Mouse (Mus musculus) hindbrain, postnatal 0 days (tissue): ENCODE measurements around the gene Nfasc. TPM values are rescaled to one million over a fixed set of nuclear protein-coding genes. Genes with fewer than 3 reads are reported as not detected.

Experiments
- ATAC-seq: fragments of 200-750 bp; cut with Nextera tagmentation; 2 replicates; pipeline ENCODE4 v1.8.0; 2017; ENCODE audit warnings: mild to moderate bottlenecking, moderate TSS enrichment, moderate library complexity
- DNase-seq: peaks from one replicate; pipeline ENCODE4 v3.0.0-alpha.2; 2015; ENCODE audit warnings: low spot score
- H3K27ac ChIP-seq: fragments of 300-500 bp; sonication (generic); 2 replicates; pipeline ENCODE4 v1.5.1; 2014; ENCODE audit warnings: mild to moderate bottlenecking
- H3K27me3 ChIP-seq: fragments of 300-500 bp; sonication (generic); 2 replicates; pipeline ENCODE4 v1.6.1; 2014; ENCODE audit warnings: low read length, mixed read lengths; ENCODE audit not compliant: insufficient read depth
- H3K36me3 ChIP-seq: fragments of 300-500 bp; sonication (generic); 2 replicates; pipeline ENCODE4 v1.6.1; 2014; ENCODE audit warnings: low read length, mixed read lengths; ENCODE audit not compliant: insufficient read depth
- H3K4me1 ChIP-seq: fragments of 300-500 bp; sonication (generic); 2 replicates; pipeline ENCODE4 v1.6.1; 2014; ENCODE audit warnings: antibody characterized with exemption, low read length, mixed read lengths; ENCODE audit not compliant: insufficient read depth
- H3K4me2 ChIP-seq: fragments of 300-500 bp; sonication (generic); 2 replicates; pipeline ENCODE4 v1.6.1; 2014; ENCODE audit warnings: low read depth, mild to moderate bottlenecking, low read length, moderate library complexity, mixed read lengths
- H3K4me3 ChIP-seq: fragments of 300-500 bp; sonication (generic); 2 replicates; pipeline ENCODE4 v1.5.1; 2014; ENCODE audit warnings: low read length
- H3K9ac ChIP-seq: fragments of 300-500 bp; sonication (generic); replicated peaks from 2 replicates; pipeline ENCODE4 v1.6.1; 2014; ENCODE audit warnings: mild to moderate bottlenecking, low read length, moderate library complexity, mixed read lengths
- H3K9me3 ChIP-seq: fragments of 300-500 bp; sonication (generic); 2 replicates; pipeline ENCODE4 v1.6.1; 2016; ENCODE audit warnings: low read length, mixed read lengths
- CTCF ChIP-seq: IDR thresholded peaks from 2 replicates; pipeline ENCODE4 v1.5.1; 2016; ENCODE audit warnings: antibody characterized with exemption, control low read depth, low read depth
- WGBS: fragments of 180-500 bp; shearing (Covaris S2); extraction: QIAGEN DNeasy Blood & Tissue Kit; methylation state at CpG from one replicate; pipeline ENCODE4 v1.1.7; 2014; 5-methylcytosine and 5-hydroxymethylcytosine counted together
- polyA plus RNA-seq: library from polyadenylated mRNA; unstranded; fragments of >200 nt; fragmentation: Nextera tagmentation; extraction: Ambion mirVana; gene quantifications from 2 replicates; pipeline ENCODE4 v1.2.1, GENCODE M21; 2015
- total RNA-seq: library from RNA; depleted of rRNA; stranded (reverse); fragments of >200 nt; gene quantifications from 2 replicates; pipeline ENCODE4 v1.2.3, GENCODE M21; 2014; rRNA removed

The Nfasc gene
- total RNA-seq (69.6 and 74.6 TPM in 2 replicates), polyA plus RNA-seq (26.5 and 30.5 TPM in 2 replicates)

DNA sequence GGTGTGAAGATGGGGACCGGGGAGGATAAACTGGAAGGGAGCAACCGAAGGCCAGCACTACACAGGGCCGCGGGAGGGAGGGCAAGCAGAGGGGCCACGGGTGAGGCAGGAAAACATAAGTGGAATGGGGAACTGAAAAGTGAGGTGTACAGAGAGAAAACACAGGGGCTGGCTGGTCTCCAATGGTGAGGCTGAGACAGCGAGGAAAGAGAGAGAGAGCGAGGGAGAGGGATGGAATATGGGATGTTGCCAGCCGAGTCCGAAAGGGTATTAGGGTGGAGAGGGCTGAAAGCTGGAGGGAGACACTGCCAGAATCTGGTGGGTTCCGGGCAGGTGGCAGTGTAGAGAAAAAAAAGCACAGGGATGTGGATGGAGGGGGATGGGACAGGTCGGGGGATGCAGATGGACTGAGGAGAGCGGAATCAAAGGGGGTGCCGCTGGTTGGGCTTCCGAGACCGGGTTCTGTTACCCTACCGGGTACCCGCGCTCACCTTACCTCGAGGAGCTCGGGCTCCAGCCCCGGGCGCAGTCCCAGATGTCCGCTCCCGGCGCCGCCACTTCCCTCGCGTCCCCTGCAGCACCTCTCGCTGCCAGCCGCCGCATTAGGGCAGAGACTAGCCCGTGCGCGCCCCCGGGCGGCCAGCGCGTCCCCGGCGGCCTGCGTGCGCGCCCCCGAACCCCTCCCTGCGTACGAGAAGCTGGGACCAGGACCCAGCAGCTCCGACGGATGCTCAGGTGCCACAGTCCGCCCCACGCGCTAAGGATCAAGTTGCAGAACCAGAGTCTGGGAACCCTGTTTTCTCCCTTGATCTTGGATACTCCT, at the start of gene Nfasc:
Gene Nfasc (minus strand): TSS at position 623 of the 823 bp plus-strand sequence.
- ATAC-seq, result peak; percentile 79
- DNase-seq, result peak; percentile 94
- Histone ChIP-seq H3K36me3 (no peaks in the 10 kb centered on the region), H3K4me3 (peak within 1 kb of the TSS; percentile 61), H3K4me2 (peak within 1 kb of the TSS; percentile 75), H3K9me3 (no peaks in the 10 kb centered on the region), H3K27ac (peak within 1 kb of the TSS; percentile 87), H3K9ac (peak within 1 kb of the TSS; percentile 77), H3K27me3 (no peaks in the 10 kb centered on the region), H3K4me1 (peaks cover 19% of the 10 kb centered on the region)
- 2% methylated on average over 51 of the region's 51 CpGs for WGBS
- peak; percentile 21 for TF ChIP-seq CTCF

DNA sequence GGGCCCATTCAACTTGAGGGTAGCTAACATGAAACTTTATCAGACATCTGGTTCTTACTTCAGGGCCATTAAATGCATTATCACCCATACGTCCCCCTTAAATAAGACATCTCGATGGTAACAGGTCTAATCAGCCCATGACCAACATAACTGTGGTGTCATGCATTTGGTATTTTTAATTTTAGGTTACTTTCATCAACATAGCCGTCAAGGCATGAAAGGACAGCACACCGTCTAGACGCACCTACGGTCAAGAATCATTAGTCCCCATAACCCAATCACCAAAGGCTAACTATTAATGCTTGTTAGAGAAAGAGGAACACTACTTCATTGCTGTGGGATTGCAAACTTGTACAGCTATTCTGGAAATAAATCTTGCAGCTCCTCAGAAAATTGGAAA, 49.5 kb upstream of the Nfasc start:
- H3K4me2 ChIP-seq, result no peak overlapping the region
- no peak overlapping the region for H3K4me3 ChIP-seq
- DNase-seq (no peak), ATAC-seq (no peak)
- no peaks in the 10 kb centered on the region for H3K27me3 ChIP-seq
- 94% methylated on average over 6 of the region's 6 CpGs for WGBS
- no peaks in the 10 kb centered on the region for H3K9me3 ChIP-seq
- TF ChIP-seq CTCF, result no peak
- H3K36me3 ChIP-seq, result no peaks in the 10 kb centered on the region
- H3K27ac ChIP-seq, result no peak overlapping the region
- H3K9ac ChIP-seq, result no peak overlapping the region
- H3K4me1 ChIP-seq, result peaks cover 8% of the 10 kb centered on the region; the same call in 1 of the 2 replicates

- no peaks in the 10 kb centered on the region for H3K27me3 ChIP-seq
- ATAC-seq (peak; percentile 38; the same call in 1 of the 2 replicates), DNase-seq (peak; percentile 72)
- H3K4me1 ChIP-seq, result peaks cover 8% of the 10 kb centered on the region; the same call in 1 of the 2 replicates
- no peak overlapping the region for H3K4me3 ChIP-seq
- no peak overlapping the region for H3K9ac ChIP-seq
- 39% methylated on average over 5 of the region's 5 CpGs for WGBS
- H3K27ac ChIP-seq, result no peak overlapping the region
- no peaks in the 10 kb centered on the region for H3K9me3 ChIP-seq
- no peak overlapping the region for H3K4me2 ChIP-seq
- H3K36me3 ChIP-seq, result no peaks in the 10 kb centered on the region
- no peak for TF ChIP-seq CTCF
These were observed 45.3 kb upstream of the Nfasc start for GRCm38 (mm10) chr1:132786866-132787265.

DNA sequence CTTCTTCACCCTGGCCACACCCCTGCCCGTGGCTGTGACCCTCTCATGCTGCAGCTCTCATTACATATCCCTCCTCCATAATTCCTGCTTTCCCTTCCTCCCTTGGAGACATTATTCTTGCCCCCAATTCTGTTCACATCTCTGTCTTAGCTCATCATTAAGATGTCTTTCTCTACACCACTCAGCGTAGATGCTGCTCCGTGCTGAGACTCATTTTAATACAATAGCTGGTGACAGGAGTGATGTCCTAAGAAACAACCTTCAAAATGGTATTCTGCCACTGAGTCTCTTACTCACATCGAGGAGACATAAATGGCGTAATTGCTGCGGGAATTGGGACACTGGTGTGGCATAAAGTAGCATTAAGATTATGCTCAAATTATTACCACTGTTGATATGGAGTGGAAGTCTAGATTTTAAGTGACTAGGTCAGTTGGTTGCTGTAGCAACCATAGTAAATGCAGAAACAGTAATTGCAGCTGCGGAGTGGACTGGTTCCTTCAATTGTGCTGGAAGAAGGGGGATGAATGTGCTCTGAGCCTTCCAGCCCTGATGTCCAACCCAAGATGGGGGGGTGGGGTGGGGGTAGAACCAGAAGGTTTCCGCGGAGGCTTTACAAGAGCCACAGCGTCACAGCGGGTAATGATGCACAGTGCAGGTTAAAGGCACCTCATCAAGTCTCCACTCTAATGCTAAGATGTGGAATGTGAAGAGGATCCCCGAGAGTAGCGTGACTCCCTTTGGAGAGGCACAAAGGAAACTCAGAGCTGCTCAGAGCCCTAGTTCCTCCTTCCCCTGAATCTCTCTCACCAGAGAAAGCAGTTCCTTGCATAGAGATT, 40.2 kb upstream of the Nfasc start:
- Histone ChIP-seq H3K4me3 (no peak overlapping the region), H3K9me3 (no peaks in the 10 kb centered on the region), H3K27me3 (no peaks in the 10 kb centered on the region), H3K4me2 (no peak overlapping the region), H3K36me3 (no peaks in the 10 kb centered on the region), H3K4me1 (peaks cover 2% of the 10 kb centered on the region; the same call in 1 of the 2 replicates), H3K9ac (no peak overlapping the region), H3K27ac (peak overlapping the region; percentile 46; the same call in 1 of the 2 replicates)
- ATAC-seq, result peak; percentile 73
- 50% methylated on average over 13 of the region's 13 CpGs for WGBS
- peak; percentile 61 for DNase-seq
- TF ChIP-seq CTCF, result no peak

- Histone ChIP-seq H3K4me2 (no peak overlapping the region), H3K27me3 (no peaks in the 10 kb centered on the region), H3K27ac (no peak overlapping the region), H3K4me1 (no peaks in the 10 kb centered on the region), H3K36me3 (no peaks in the 10 kb centered on the region), H3K9ac (no peak overlapping the region), H3K4me3 (no peak overlapping the region), H3K9me3 (no peaks in the 10 kb centered on the region)
- no peak for DNase-seq
- 90% methylated on average over 5 of the region's 5 CpGs for WGBS
- ATAC-seq, result 0 out of 2 replicates have a peak, but pooled peaks have one; percentile 5
- TF ChIP-seq CTCF, result no peak
These were observed 39.4 kb upstream of the Nfasc start for GRCm38 (mm10) chr1:132780961-132781360.

DNA sequence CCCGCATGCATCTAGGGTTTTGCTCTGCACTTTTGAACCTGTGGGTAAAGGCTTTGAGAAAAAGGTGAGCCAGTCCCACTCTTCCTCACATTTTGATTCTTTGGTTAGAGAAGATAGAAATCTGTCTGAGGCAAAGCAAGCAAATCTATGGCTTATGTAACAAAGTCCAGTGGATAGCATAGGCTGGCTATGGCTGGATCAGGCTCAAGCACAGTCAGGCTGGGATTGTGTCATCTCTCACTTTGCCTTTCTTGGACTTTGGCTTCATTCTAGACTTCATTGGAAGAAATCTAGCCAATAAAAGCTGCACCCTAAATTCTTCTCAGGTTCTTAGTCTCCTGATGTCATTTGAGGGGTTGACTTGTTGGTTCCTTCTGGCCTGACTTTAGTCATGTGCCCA, 38.7 kb upstream of the Nfasc start:
- ATAC-seq (no peak), DNase-seq (no peak)
- Histone ChIP-seq H3K9ac (no peak overlapping the region), H3K27me3 (no peaks in the 10 kb centered on the region), H3K4me2 (no peak overlapping the region), H3K9me3 (no peaks in the 10 kb centered on the region), H3K4me1 (no peaks in the 10 kb centered on the region), H3K27ac (no peak overlapping the region), H3K36me3 (no peaks in the 10 kb centered on the region), H3K4me3 (no peak overlapping the region)
- TF ChIP-seq CTCF, result no peak
- 100% methylated on average over 1 of the region's 1 CpGs for WGBS
